Mouse (Mus musculus): Measurements from ENCODE around the gene Slit3.

Slit3 gene

DNA sequence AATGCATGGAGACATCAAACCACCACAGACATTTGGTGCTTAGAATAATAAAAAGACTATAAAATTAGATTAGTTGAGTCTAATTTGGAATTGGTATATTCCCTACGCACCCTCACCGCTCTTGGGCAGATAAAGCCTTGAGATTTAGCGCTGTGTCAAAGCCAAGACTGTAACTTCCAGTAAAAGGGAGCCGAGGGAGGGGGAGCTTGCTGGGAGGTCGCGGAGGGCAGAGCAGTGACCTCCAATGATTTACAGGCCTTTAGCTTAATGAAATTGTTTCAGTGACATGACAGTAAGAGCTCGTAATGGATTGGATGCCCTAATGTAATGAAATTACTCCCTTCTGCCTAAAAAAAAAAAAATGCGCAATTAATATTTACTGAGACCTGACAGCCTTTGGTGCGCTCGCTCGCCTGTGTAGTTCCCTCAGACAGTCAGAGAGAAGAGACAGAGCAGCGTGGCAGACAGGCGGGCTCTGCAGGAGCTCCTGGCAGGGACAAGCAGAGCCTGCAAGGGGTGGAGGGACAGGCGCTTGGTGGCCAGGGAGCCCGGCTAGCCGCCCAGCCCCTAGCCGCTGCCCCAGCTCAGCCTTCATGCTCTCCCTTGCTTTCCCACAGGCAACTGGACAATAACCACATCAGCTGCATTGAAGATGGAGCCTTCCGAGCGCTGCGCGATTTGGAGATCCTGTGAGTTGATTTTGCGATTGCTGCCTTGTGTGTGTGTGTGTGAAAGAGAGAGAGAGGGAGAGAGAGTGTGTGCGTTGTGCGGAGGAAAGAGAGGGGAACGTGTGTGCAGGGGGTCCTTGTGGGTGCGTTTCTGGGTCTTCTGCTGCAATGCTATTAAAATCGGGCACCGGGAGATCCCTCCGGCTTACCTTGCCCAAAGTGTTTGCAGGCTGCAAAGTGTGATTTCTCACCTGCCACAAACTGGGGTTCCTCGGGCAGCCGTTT lies 423.4 kb downstream of the Slit3 start:
- no peak for DNase-seq

DNA sequence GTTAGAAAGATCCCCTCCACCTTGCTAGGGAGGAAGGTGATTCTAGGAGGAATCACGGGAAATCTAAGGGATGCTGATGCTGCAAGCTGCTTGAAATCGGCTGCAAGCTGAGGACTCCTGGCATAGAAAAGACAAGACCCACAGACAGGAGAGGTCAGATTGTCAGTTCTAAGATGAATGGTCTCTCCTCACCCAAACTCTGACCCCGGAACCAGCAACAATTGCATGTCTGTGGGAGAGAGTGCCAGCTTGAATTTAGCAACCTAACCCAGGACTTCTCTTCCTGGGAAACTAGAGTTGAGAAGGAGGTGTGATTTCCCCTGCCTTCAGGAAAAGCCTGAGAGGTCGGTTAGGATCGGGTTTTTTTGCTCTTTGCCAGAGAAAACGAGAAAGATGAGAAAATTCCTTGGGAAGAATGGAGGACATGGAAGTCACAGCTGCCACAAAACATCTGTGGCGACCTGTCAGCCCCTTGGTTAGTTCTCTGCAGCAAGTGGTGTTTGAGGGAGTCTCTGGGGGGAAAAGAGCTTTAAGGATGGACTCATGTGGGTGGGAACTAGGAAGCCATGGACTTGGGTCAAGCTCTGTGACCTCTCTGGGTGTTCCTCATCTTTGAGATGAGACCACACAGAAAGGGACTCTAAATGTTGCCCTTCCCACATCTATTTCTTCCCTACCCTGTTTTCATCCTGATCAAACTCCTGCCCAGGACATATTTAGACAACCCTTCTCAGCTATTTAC lies 425.2 kb downstream of the Slit3 start:
- DNase-seq = no peak

DNA sequence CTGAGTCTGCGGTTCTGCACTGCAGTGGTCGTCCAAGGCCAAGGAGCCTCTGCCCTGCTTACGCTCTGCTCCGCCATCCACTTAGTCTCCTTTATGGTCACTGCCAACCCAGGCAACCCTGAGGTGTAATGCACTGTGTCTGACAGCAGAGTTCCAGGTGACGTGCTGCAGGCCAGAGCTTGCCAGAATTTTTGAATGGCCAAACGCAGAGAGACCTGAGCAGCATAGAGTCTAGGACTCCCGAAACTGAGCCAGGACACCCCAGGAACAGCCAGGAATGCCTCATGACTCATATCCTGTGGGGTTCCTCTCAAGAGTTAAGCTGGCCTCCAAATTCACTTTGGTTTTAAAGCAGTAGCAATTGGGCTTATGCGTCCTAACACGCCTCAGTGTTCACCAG lies 429.0 kb downstream of the Slit3 start:
- DNase-seq = no peak

DNA sequence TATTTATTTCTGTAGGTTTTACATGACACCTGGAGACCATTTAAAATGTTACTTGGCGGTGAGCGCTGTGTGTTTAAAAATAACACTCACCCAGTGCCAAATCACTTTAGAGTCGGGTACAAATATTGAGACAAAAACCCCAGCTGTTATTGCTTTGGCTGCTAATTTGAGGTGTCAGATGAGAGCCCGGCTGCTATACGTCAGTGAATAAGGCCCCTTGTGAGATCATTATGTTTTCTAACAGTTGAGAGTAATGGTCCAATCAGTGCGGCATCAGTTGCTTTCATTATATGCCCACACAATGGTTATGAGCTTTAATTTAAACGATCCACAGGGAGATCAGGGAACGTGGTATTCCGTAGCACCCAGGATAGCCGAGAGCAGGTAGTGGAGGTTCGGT lies 435.2 kb downstream of the Slit3 start:
- no peak for DNase-seq

DNA sequence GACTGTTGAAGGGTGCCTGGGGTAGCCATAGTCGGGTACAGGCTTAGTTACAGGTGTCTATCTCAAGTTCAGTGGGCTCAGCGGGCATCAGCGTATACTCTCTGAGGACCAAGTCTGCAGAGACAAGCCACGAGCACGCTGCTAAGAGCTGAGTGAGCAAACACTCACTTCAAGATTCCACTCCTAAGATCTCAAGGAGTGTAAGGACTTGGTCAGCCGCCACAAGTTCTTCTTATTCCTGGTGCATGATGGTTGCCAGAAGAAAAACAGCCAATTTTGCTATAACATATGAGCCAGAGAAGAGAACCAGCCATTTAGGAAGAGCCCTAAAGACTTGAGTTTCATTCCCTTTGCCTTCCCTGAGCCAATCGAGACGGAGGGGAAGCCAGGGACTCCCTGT lies 436.5 kb downstream of the Slit3 start:
- DNase-seq = no peak

DNA sequence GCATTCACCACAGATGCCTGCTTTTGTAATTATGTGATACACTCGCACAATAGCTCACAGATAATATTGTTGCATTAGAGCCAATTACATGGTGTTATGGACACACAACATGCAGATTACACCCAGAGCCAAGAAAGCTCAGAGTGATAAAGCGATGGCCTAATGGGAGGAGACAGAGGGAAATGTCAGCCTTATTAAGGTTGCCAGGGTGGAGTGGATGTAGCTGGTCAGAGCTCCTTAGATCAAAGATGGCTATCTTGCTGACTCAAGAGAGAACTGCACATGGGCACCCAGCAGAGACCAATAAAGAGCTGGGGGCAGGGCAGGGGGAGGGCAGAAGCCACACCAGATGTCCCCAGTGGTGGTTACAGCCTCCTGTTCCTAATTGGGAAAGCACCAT lies 437.3 kb downstream of the Slit3 start:
- no peak for DNase-seq

DNA sequence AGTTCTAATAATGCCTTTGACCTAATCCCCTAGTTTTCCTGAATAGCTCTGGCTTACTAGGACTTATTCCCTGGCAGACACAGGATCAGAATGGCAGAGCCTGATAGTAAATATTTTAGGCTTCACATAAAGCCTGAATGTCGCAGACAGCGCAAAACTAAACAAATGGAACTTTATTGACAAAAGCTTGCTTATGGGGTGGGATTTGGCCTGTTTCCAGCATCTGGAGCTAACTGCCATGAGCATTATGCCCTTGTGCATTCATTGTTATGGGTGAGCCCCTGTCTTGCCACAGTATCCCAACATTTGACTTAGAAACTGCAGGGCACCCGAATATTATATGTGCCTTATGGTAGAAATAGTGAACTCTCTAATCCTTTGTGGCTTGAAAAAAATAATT lies 438.4 kb downstream of the Slit3 start:
- DNase-seq = no peak

DNA sequence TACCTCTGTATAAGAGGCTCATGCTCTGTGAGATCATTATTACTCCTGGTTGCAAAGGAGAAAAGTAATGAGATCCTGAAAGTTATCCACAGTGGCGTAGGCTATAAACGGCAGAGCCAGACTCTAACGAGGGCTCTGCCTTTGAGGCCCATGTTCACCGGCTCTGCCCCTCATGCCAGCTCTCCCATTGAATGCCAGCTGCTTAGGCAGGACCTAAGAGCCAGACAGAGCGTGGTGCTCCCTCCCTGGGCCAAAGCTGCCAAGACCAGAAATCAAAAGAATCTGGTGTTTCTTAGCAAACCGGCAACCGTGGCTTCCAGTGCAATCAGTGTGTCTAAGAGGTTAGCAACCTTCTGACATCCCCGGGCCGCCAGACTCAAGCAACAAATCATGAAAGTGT lies 440.7 kb downstream of the Slit3 start:
- DNase-seq = no peak

DNA sequence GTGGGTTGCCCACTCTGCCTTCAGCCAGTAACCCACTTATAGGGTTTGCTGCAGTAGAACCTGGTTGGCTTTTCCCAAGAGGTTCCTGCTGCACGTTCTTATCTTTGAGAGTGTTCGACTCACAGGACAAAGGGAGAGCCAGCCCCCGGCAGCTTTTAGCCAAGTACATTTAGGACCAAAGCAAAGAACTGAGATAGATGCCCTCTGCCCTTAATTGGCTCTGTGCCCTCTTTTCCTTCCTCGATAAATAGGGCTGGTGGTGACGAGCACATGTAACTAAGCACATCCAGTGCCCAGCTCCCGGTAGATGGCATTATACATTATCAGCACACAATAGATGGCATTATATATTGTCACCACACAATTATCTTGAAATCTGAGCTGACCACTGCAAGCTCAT lies 444.3 kb downstream of the Slit3 start:
- DNase-seq = no peak

DNA sequence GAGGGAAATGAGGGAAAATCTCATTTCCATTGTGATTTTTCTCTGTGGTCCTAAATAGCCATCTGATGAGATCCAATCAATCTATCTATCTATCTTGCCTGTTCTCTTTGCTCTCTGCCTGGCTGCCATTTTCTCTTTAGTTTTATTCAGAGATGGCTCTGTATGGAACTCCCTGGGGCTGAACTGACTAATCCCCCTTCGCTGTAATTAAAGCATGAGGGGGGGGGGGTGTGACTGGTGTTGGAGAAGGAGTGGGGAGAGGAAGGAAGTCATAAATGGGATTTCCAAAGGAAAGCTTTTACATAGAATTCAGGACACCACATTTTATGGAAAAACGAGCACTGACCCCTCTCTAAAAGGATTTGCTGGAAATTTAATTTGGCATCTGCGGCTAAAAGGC lies 445.7 kb downstream of the Slit3 start:
- DNase-seq = no peak

DNA sequence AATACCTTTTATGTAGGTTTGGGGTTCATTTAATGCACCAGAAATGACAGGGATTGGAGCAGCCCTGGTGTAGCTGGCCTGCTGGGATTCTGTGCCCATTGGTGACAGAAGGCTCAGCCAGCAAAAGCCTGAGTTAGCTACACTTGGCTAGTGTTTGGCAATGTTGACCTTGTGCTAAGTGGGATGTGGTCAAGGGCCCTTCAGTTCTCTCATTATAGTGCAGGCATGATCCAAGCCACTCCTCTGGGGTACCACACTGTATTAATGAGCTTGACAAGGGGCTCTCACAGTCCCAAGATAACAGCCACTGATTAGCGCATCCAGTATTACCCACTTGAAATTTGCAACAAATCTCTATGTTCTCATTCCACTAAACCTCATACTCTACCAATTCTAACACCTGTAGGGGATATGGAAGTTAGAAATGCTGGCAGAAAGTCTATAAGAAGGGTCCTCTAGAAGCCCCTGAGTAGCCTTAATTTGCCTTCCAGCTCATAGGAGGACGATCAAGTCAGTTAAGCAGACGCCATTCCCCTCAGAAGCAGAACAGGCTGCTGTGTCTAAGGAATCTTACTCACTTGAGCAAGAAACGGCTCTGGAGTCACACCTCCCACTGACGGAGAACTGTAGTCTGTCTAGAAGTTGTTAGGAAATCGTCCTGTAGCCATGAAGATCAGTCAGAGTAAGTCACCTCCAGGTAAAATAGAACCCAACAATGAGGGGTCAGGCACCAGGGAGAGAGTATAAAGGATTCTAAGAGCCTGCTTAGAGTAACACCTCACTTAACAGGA lies 448.3 kb downstream of the Slit3 start:
- no peak for DNase-seq

DNA sequence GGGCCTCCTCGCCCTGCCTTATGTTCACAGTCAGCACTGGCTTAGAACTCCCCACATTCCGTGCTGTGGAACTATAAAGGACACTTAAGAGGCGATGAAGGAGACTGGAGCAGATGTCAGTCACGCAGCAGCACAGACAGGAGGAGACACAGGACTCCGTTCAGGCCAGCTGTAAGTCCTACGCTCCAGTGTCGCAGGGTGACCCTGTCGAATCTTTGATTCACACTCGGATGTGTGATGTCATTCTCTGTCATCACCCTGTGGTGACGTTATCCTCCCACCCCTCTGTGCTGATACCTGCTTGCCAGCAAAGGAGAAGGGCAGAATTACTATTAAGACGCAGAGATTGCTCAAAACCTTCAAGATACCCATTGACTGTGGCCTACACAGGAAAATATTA lies 448.9 kb downstream of the Slit3 start:
- no peak for DNase-seq

DNA sequence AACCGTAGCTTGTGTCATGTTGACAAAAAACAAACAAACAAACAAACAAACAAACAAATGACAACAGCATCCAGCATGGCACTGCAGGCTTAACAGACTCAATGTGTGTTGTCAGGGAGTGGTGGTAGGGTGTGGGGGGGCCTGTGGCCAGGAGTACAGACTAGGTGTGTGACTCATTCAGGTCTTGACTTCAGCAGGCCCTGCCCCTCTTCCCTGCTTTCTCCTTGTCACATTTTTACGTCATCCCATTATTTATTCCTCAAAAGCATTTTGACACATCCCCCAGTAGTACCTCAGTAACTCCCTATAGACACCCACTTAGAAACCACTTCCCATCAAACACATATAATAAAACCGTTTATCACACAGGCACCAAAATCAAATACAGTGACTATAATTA lies 450.9 kb downstream of the Slit3 start:
- DNase-seq = no peak

DNA sequence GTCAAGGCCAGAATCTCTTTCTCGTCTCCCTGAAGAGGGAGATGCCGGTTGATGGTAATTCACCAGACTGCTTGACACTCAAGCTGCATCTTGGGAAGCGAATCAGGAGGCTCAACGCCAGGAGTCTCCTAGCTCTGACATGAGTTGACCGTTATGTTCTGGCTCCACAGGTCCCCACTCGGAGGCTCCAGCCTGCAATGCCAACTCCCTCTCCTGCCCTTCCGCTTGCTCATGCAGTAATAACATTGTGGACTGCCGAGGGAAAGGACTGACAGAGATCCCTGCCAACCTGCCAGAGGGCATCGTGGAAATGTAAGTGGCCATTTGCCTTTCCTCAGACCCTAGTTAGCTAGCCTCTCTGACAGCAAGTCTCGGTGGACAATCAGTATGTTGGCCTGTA lies 457.8 kb downstream of the Slit3 start:
- DNase-seq = no peak

DNA sequence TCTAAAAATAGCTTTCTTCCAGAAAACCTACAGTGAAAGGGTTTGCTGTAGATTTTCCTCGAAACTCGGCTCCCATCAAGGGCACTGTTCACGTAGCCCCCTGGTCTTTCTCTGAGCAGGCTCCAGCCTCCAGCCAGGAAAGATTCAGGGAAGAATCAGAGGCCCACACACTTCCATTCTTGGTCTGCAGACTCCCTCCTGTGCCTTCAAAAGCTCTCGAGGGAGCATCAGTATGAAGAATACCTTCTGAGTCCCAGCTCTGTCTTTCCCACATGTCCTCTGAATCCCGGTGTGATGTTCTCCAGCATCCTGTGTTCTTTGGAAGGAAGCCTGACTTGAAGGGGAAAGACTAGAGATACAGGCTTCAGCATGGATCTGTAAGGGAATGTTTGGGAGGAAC lies 461.6 kb downstream of the Slit3 start:
- no peak for DNase-seq

DNA sequence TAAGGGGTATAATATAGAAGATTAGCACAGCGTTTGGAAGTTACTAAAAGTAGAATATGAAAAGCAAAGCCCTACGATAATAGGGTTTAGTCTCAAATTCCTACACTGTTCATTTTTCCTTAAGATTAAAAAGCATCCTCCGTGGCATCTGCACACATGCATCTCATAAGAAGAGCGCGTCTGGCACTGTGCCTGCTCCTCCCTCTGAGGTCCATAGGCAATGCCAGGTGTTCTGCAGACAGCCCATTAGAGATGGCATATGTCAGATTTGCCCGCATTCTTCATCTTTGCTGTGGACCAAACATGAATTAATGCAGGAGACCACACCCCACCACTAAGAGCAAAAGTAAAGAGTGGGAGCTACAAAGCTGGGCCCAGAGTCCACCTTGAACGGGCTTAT lies 462.6 kb downstream of the Slit3 start:
- DNase-seq = no peak

DNA sequence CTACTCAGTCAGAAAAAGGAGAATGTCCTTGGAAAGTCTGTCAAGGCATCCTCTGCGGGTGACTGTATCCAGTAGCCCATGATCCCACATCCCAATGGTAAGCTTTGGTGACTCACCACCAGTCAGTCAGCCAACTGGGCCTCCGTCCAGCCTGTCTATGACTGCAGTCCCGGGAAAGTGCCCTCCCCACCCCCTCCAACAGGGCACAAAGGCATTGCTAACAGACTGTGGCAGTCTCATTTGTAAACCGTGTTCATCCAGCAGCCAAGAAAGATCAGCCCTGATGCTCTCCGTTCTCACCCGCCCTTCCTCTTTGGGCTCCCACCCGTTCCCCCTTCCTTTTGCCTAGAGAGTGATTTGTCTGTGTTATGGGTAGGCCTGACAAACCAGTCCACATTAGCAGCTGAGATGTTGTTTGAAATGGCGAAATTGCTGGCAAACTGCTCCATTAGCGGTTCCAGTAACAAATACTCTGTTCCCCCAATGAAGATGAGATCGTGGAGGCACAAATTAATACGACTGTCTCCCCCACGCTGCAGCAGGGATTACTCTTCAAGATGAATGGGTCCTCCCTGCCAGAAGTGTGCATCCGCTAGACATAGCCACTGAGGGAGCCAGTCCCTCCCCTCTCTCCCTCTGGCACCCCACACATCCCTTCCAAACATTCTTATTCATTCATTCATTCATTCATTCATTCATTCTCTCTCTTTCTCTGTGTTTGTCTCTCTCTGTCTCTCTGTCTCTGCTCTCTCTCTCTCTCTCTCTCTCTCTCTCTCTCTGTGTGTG lies 466.3 kb downstream of the Slit3 start:
- DNase-seq = no peak

DNA sequence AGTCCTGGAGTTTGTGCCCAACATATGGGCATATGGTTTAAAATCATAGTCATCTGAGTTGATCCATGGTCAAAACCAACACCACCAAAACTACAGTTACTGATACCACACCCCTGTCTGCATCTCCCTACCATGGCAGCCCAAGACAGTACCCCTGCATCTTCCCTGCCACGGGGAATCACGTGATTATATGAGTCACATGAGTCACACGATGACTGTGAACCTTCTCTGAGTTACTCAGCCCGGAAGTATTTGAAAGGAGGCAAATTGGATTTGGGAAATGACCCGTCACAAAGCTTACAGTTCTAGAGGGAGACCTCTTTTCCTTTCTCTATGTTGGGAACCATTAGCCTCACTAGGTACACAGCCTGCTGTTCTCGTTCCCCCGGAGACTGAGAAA lies 468.9 kb downstream of the Slit3 start:
- no peak for DNase-seq

DNA sequence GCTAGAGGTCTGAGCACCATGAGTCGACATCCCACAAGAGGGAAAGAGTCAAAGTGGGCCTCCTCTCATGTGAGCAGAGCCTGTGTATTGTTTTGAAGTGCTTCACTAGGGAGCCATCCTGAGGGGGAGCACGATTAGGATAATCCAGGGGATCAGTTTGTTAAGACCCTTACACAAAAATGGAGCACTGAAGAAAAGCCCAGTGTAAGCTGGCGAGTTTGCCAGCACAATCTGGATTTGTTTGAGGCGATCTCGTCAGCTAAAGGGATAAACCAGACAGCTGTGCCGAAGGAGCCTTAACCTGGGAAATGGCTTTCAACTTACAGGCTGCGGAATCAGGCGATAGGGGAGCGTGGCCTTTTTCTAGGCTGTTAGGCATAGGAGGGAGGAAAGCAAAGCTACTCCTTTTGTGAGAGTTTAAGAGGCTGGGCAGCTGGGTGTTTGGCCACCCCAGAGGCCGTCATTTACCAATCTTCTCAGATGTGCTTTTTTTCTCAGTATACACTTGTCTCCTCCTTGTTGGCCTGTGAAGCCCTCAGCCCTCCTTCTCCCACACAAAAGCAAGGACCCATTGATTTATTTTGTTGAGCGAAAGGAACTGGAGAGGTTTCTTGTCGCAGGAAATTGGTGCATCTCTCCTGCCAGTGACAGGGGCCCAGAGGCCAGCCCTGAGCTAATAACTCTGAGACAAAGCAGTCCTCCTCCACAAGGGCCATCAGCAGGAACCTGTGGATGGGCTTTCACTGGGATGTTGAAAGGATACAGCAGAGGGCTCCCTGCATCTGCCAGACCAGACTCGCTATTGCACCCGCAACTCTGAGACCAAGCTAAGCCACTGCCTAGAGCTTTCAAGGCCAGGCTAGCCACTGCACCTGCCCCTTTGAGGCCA lies 472.4 kb downstream of the Slit3 start:
- DNase-seq = no peak

DNA sequence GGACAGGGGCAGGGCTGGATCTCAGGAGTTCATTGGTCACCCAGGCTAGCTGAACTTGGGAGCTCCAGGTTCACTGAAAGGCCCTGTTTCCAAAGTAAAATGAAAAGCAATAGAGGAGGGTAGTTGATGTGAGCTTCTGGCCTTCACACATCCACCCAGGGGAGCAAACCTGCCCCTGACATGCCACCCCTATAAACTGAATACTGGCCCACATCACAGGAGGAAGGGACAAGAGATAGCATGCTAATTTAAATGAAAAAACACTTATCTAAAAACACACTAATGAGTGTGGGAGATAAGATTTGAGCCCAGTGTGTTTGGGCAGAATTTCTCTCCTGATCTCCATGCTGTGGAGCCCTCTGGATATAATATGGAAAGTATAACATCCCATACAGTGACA lies 475.0 kb downstream of the Slit3 start:
- no peak for DNase-seq

DNA sequence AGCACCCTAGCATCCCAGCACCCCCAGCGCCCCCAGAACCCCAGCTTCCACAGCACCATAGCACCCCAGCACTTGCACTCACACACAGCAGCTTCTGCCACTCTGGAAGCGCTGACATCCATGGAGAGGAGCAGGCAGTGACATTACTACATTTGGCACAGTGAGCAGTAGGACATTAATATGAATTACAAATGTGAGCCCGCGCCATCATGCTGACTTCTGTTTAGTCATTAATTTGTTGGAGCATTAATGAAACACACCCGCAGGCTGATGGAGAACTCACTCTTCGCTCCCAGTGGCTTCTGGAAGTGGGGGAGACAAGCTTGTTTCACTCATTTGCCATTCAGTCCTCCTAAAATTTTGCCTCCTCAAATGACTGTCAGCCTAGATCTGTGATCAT lies 476.9 kb downstream of the Slit3 start:
- no peak for DNase-seq

DNA sequence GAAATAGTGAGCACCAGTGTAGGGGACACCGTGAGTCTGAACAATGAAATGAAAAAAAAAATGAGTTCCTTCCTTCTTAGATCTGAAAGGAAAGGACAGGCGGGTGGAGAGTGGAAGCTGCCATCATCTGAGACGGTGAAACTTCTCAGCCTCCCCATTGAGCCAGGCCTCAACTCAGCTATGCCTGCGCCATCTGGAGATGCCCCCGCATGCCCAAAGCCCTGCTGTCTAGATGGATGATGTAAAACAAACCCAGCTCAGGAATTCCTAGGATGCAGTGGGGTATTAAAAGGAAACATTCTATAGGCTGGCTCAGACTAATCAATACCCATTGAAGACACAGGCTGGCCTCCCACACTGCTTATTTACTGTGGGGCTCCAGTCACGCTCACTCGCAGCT lies 477.7 kb downstream of the Slit3 start:
- DNase-seq = no peak

All from thymus, postnatal 36 days (tissue).